Mouse (Mus musculus): ENCODE results near the gene Ssbp4.
A peak's percentile ranks its signal among the peaks of the same experiment; 100 is the strongest.

The Ssbp4 gene

GRCm38 (mm10) chr8:70607603-70607897 lies 1.1 kb downstream of the Ssbp4 start:
- peak; percentile 45 for DNase-seq (ENCODE audit: low read depth, low spot score)

GRCm38 (mm10) chr8:70606780-70607602 lies 1.7 kb downstream of the Ssbp4 start:
- DNase-seq (ENCODE audit: low read depth, low spot score), result no peak

GRCm38 (mm10) chr8:70605871-70606779 lies 2.5 kb downstream of the Ssbp4 start:
- no peak for DNase-seq (ENCODE audit: low read depth, low spot score)

- no peak for DNase-seq (ENCODE audit: low read depth, low spot score)
Observed at GRCm38 (mm10) chr8:70604558-70604957, 4.1 kb downstream of the Ssbp4 start.

GRCm38 (mm10) chr8:70602139-70602811 lies 6.4 kb downstream of the Ssbp4 start:
- no peak for DNase-seq (ENCODE audit: low read depth, low spot score)

GRCm38 (mm10) chr8:70601271-70601649 lies 7.4 kb downstream of the Ssbp4 start:
- peak; percentile 98 for DNase-seq (ENCODE audit: low read depth, low spot score)

GRCm38 (mm10) chr8:70600473-70601270 lies 8.0 kb downstream of the Ssbp4 start:
- DNase-seq (ENCODE audit: low read depth, low spot score), result peak; percentile 58

- DNase-seq (ENCODE audit: low read depth, low spot score), result no peak
Observed at GRCm38 (mm10) chr8:70599507-70600290, 9.0 kb downstream of the Ssbp4 start.

- peak; percentile 84 for DNase-seq (ENCODE audit: low read depth, low spot score)
Observed at GRCm38 (mm10) chr8:70598722-70599121, 9.9 kb downstream of the Ssbp4 start.

GRCm38 (mm10) chr8:70598283-70598682 lies 10.4 kb downstream of the Ssbp4 start:
- peak; percentile 85 for DNase-seq (ENCODE audit: low read depth, low spot score)

- DNase-seq (ENCODE audit: low read depth, low spot score), result no peak
Observed at GRCm38 (mm10) chr8:70597417-70598272, 11.0 kb downstream of the Ssbp4 start.

GRCm38 (mm10) chr8:70596775-70597416 lies 11.8 kb downstream of the Ssbp4 start:
- DNase-seq (ENCODE audit: low read depth, low spot score), result peak; percentile 70

GRCm38 (mm10) chr8:70596216-70596615 lies 12.5 kb downstream of the Ssbp4 start:
- no peak for DNase-seq (ENCODE audit: low read depth, low spot score)

GRCm38 (mm10) chr8:70595811-70596210 lies 12.9 kb downstream of the Ssbp4 start:
- DNase-seq (ENCODE audit: low read depth, low spot score), result no peak

- peak; percentile 73 for DNase-seq (ENCODE audit: low read depth, low spot score)
Observed at GRCm38 (mm10) chr8:70594621-70595564, 13.8 kb downstream of the Ssbp4 start.

GRCm38 (mm10) chr8:70593961-70594609 lies 14.6 kb downstream of the Ssbp4 start, which contains the start of gene Isyna1:
Isyna1 (plus strand) TSS chr8:70594373.
- DNase-seq (ENCODE audit: low read depth, low spot score), result peak; percentile 99

- DNase-seq (ENCODE audit: low read depth, low spot score), result no peak
Observed at GRCm38 (mm10) chr8:70593173-70593572, 15.5 kb downstream of the Ssbp4 start.

Measured in ES-CJ7 (cell line).